Mouse (Mus musculus) heart, adult 2 months (tissue): ENCODE results near the gene Prss36.

Source experiments
- CTCF ChIP-seq: fragments of 200-600 bp; IDR thresholded peaks from 2 replicates; pipeline ENCODE4 v1.8.1; 2022; ENCODE audit warnings: antibody characterized with exemption, mild to moderate bottlenecking, moderate library complexity
- EP300 ChIP-seq: fragments of 200-500 bp; IDR thresholded peaks from 2 replicates; pipeline ENCODE4 v1.6.1; 2011; ENCODE audit warnings: low read depth, low read length, control low read depth; ENCODE audit not compliant: insufficient read depth
- POLR2A ChIP-seq: fragments of 200-500 bp; IDR thresholded peaks from 2 replicates; pipeline ENCODE4 v1.6.1; 2011; ENCODE audit warnings: mild to moderate bottlenecking, low read depth, low read length, control low read depth; ENCODE audit not compliant: insufficient read depth

GRCm38 (mm10) chr7:127922451-127923275, 23.9 kb downstream of the Prss36 start:
- TF ChIP-seq CTCF: no peak
- TF ChIP-seq POLR2A: no peak
- no peak for TF ChIP-seq EP300
